Mouse (Mus musculus) erythroid progenitor cell, adult 5-6 weeks (primary cell): ENCODE measurements at regions not wholly inside any gene's neighbourhood (a gene's known extent, or its start where the extent isn't known, plus 50 kb on each side); places are given as distances from the start of the nearest gene placed in this dataset.
"Not testable (repeated sequence)": the region's sequence is repeated elsewhere in the genome, so short reads cannot be mapped to it uniquely, and the experiment has no call there.

ENCODE experiments used
- ATAC-seq: replicated peaks from 2 replicates; pipeline ENCODE4 v1.8.0; 2016; ENCODE audit warnings: moderate number of reproducible peaks, mild to moderate bottlenecking, moderate TSS enrichment, inconsistent platforms; ENCODE audit not compliant: poor library complexity, low FRiP score, severe bottlenecking

DNA sequence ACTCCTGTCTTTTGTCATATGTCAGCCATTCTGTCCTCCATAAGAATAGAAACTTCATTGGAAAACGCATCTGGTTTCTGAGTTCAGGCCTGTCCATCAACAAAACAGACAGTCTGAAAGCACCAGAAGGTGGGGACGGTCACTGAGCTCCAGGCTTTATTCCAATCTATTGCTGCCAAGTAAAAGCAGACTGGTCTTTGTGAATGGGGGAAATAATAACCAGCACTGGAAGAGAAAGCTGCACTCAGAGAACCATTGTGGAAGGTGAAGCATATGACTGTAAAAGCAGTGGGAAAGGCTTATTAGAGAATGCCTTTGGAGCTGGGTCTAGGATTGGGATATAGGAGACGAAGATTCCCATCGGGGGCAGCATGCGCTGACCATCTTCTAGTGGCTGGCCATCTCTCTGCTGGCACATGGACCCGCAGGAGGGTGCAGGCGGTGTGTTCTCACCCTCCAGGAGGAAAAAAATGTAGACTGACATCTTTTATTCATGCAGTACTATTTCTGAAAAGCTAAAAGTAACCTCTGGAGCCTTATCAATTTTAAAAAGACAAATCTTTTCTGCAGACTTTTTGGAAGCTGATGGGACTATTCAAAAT is 1638.0 kb downstream of the Car8 start:
- no peak for ATAC-seq

DNA sequence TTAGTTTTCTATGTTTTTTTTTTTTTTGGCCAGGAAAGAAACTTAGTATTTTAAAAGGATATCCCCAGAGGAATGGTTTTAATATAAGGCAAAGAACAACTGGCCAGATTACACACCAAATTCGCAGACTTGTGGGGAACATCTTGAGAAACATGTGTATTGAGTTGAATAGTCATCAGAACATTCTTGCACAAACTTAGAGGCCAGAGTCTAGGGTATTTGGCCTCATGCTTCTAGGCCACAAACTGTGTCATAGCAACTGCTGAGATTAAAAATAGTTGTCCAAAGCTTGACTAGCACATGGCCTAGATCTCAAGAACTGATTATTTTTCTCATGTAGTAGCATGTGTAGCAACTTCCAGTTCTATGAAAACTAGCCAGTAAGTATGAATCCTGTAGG is 1642.5 kb downstream of the Car8 start:
- ATAC-seq: no peak

DNA sequence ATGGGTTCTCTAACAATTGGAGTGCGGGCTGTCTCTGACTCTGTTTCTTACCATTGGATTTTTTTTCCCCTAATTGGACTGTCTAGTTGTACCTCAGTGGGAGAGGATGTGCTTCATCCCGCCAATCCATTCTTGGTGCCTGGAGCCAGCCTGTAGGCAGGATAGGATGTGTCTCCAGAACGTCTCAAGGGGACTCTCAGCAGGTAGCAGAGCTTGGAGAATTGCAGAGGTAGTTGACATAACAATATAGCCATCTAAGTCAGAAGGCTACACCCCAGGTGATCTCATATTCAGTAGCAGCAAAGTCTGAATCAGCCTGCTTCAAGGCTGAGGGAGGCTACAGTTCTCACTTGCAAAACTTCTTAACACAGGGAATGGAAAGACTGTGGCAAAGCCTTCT is 1646.0 kb downstream of the Car8 start:
- not testable (repeated sequence) for ATAC-seq

DNA sequence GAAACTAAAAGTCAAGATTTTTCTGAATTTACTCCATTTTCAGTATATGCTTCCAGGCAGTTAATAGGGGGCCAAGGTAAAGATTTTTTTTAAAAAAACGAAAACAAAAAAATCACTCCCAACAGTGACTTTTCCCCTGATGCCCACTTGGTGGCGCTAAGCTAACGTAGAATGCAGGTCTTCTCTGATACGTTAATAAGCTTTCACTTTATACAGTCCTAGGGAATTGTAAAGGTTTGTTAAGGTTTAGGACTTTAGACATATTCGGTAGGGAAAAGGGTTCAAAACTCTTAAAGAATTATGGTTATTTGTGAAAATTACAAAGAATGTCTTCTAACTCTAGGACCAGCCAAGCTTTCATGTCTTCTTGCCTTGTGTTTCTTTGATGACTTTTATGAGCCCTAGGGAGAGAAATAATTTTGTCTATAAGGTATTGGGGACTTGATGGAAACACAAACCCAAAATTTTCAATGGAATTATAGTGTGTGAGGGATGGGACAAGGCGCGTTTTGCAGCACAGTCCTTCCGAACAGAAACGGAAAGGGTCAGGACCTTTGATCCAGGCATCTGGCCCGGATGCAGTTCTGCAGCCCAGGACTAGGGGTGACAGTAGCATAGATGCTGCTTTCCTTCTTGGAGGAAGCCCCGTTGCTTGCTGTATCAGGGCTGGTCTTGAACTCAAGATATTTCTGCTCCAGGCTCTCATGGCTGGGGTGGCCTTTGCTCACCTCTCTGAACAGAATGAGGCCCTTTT is 1677.1 kb downstream of the Car8 start:
- no peak for ATAC-seq

DNA sequence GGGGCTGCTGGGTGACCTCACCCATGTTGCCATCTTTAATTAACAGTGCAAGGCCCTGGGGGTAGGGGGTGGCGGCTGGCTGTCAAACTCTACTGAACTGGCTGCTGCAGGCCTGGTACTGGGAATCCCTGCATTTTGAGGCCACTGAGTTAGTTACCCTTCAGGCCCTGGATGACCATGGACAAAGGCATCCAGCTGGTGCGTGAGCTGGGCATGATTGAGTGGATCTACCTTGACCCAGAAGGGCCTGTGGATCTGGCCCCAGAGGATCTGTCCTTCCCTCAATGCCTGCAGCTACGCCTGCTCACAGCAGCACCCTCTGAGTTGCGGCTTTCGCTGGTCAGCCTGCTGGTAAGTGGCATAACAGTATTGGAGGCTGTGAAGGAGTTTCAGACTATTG is 1699.2 kb downstream of the Car8 start:
- no peak for ATAC-seq

DNA sequence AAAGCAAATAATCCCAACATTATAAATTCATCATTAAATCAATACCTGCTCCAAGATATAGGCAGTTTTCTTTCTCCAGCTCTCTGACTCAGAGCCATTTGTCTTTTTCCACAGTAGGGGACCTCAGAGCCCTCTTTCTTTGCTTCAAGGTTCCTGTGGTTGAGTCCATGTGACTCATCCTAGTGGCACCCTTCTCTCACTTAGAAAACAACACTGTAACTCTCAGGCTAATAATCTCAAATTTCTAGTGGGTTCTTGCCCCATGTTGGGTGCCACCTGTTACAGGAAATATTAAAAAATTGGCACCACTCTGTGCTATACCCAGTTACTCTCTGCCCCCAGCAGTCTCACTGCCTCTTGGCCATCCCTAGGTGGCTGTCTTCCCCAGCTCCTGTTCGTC is 1706.4 kb downstream of the Car8 start:
- ATAC-seq: no peak

DNA sequence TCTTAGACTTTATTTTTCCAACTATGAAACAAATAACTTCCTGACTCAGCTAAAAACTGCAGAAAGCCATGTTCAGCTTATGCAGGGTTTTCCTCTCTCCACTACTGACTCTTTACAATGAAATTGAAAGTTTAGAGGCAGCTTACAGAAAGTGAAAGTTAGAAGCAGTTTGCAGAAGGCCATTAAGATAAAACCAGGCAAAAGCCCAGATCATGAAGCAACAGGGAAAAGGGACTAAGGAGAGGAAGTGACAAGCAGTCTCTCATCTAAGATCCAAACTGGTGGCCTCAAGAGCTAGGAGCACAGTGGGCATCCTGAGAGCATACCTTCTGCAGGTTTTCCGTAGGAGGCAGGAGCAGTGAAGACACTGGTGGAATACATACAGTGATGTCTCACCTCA is 1721.2 kb downstream of the Car8 start:
- no peak for ATAC-seq

DNA sequence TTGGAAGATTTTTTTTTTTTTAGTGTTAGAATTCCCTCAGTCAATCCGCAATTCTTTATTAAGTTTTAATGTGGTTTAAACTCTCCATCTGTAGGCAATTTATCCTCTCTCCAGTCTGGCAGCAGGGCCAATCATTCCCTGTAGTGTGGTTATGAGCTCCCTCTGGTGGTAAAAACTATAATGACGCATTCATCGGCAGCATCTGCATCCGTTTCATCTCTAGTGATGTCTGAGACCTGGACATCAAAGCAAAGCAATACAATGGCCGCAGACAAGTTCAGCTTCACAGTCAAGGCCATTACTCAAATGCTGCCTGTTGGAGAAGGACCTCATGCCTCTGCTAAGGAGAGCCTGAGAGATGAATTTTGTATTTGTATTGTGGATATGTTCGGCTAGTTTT is 1721.7 kb upstream of the Impad1 start:
- ATAC-seq: peak; percentile 71; the same call in 1 of the 2 replicates

DNA sequence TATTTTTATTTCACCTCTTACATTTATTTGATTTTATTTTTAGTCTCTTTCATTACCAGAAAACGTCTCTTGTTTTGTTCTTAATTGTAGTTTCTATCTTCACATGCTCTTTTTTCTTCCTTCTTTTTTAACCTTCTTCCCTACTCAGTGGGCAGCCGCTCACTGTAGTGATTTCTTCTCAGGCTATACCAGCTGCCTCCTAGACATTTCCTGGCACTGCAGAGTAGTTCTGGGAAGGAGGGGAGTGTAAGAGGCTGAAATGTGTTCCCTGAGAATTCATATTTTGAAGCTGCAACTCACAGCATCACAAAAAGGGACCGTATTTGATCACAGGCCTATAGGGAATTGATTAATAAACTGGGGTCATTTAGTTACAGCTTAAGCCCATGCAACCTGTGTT is 1720.5 kb upstream of the Impad1 start:
- no peak for ATAC-seq

DNA sequence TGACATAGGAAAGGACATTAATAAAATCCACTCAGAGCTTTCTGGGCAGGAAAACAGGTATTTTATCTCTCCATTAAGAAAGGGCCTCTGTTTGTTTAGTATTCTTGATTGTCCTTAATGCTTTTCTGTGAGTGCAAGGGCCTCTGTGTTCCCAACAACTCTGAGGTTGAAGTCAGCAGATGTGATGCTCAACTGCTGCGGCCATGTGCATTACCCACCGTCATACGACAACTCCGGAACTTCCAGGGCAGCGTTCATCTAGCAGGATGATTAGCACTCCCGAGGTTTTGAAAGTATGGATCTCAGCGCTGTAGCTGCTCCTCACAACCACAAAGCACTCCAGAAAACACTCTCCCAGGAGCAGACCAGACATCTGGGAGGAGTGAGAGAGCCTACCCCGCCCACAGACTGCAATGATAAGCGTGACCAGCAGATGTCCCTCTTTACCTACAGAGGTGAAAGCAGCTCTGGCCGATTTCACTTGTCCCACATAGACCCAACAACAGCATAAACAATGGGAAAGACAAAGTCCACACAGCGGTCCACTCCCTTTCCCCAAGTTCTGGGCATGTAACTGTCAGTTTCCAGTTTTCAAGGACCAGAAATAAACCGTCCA is 1719.7 kb upstream of the Impad1 start:
- peak; percentile 83 for ATAC-seq

DNA sequence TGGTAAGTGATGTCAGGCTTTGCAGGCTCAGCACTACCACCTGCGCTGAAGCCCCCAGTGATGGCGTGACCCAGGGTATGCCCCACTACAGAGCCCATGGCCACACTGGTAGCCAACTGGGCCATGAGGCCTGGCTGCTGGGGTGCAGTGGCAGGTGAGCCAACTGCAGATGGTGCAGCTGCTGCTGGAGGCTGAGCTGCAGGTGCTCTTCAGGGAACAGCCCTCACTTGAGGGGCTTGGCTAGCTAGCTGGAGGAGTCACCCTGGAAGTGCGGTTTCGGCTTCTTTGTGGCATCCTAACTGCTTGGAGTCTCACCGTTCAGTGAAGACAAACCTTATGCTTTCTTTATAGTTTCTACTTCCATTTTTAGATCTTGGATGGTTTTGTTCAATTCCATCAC is 1714.9 kb upstream of the Impad1 start:
- ATAC-seq: no peak
